Mouse (Mus musculus): ENCODE results near the gene Tnrc6b.
A peak's percentile ranks its signal among the peaks of the same experiment; 100 is the strongest.

Gene Tnrc6b

DNA sequence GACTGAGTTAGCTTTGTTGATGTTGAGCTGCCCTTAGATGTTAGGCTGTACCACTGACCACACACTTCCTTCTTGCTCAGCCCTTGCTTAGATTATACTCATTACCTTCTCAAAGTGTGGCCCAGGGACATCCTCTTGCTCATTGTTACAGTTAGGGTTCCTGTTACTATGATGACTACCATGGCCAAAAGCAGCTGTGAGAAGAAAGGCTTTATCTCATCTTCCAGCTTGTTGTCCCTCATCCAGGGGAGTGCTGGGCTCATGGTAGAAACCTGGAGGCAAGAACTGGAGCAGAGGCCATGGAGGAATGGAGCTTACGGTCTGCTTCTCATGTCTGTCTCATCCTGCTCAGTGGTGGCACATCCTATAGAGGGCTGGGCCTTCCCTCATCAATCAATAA is 28.9 kb downstream of the Tnrc6b start:
- no peak for DNase-seq (ENCODE audit: low read depth)

GRCm38 (mm10) chr15:80741836-80742235 is 30.7 kb downstream of the Tnrc6b start:
- DNase-seq (ENCODE audit: low read depth) = no peak

- peak; percentile 67 for DNase-seq (ENCODE audit: low read depth)
Observed at GRCm38 (mm10) chr15:80742991-80743474, 31.9 kb downstream of the Tnrc6b start.

GRCm38 (mm10) chr15:80743606-80744005 is 32.5 kb downstream of the Tnrc6b start:
- DNase-seq (ENCODE audit: low read depth) = no peak

DNA sequence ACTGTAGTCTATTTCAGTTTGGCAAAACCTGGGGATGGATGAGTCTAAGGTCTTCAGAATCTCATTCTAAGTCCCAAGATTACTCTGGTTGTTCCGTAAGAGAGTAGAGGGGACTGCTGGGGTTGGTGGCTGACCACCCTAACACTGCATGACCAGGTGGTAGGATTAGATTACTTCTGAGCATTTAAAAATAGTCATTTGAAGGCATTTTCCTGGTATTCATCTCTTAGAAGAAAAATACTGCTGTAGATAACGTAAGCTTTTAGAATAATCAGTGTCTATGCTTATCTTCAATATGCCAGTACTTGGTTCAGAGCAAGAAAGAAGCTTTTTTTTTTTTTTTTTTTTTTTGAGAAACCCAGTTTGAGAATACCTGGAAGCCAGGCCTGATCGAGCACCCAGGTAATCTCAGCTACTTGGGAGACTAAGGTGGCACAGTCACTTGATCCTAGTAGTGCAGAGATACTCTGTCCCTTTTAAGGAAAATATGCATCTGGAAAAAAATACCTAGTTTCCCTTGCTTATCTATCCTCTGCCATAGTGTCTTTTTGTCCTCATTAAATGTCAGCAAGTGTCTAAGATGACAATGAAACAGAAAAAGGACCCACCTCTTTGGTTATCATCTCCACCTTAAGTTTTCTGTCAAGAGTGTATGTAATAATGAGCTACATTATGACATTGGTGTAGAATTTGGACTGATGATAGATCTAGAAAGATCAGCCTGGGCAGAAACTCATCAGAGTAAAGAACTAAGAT is 33.7 kb downstream of the Tnrc6b start:
- DNase-seq (ENCODE audit: low read depth) = peak; percentile 67

GRCm38 (mm10) chr15:80748979-80749378 is 37.9 kb downstream of the Tnrc6b start:
- DNase-seq (ENCODE audit: low read depth) = no peak

- no peak for DNase-seq (ENCODE audit: low read depth)
Observed at GRCm38 (mm10) chr15:80753351-80753750, 42.2 kb downstream of the Tnrc6b start.

DNA sequence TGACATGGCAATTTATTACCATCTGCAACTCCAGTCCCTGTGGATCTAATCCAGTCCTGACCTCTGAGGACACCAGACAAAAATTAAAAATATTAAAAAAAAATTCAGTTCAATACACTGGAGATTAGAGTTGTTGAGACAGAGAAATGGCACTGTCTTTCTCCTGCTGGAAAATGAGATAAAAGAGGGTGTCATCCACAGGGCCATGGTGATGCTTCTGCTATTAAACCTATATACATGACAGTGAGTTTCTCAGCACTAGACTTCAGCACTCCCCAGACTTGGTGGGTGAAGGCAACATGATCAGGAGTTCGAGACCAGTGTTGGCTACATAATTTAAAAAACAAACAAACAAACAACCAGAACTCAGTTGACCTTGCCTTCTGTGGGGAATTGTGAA is 43.0 kb downstream of the Tnrc6b start:
- DNase-seq (ENCODE audit: low read depth) = no peak

- no peak for DNase-seq (ENCODE audit: low read depth)
Observed at GRCm38 (mm10) chr15:80759451-80759850, 48.3 kb downstream of the Tnrc6b start.

DNA sequence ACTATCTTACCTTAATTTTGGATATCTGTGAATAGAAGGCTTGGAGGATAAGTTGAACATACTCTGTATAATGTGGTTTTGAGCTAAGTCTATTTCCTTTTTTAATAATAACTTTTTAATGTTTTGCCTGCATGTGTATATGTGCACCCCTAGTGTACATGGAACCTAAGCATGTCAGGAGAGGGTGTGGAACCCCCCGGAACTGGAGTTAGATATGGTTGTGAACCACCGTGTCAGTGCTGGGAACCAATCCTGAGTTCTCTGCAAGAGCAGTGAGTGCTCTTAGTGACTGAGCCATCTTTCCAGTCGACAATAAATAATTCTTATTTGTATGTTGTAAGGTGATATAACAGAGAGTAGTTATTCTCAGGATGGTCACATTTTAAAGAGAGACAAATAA is 49.4 kb downstream of the Tnrc6b start:
- DNase-seq (ENCODE audit: low read depth) = no peak

DNA sequence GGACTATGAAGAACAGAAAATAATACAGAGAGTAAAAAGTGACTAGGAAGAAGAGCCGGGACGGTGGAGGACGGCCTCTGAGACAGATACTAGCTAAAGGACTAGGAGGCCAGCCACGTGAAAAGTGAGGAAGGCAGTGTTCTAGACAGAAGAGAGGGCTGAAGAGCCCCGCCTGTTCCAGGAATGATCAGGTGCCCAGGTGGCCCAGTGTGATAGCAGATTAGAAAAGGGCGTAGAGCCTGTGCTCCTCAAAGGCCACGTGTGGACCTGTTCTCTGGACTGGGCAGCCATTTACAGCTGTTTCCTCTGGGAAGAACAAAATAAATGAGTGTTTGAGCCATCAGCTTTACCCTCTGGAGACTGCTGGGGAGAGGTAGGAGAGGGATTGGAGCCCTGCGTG is 49.8 kb downstream of the Tnrc6b start:
- peak; percentile 92 for DNase-seq (ENCODE audit: low read depth)

GRCm38 (mm10) chr15:80762621-80763020 is 51.5 kb downstream of the Tnrc6b start:
- DNase-seq (ENCODE audit: low read depth) = no peak

GRCm38 (mm10) chr15:80764666-80765065 is 53.6 kb downstream of the Tnrc6b start:
- no peak for DNase-seq (ENCODE audit: low read depth)

GRCm38 (mm10) chr15:80765381-80765780 is 54.3 kb downstream of the Tnrc6b start:
- DNase-seq (ENCODE audit: low read depth) = no peak

DNA sequence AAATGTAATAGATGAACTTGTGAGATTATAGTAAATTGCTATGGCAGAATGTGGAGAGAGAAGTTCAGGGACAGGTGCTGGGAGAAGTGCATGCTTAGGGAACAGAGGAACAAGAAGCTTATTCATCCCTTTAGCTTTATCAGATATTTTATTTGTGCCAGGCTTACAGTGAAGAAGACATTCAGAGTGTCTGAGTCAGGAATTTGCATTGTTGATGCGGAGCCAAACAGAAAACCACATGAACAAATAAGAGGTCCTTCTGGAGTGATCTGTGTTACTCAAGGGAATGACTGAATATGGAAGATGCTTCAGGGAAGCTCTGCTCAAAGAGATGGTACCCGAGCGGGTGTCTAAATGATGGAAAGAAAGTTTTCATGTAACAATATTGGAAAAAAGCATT is 57.1 kb downstream of the Tnrc6b start:
- DNase-seq (ENCODE audit: low read depth) = no peak

DNA sequence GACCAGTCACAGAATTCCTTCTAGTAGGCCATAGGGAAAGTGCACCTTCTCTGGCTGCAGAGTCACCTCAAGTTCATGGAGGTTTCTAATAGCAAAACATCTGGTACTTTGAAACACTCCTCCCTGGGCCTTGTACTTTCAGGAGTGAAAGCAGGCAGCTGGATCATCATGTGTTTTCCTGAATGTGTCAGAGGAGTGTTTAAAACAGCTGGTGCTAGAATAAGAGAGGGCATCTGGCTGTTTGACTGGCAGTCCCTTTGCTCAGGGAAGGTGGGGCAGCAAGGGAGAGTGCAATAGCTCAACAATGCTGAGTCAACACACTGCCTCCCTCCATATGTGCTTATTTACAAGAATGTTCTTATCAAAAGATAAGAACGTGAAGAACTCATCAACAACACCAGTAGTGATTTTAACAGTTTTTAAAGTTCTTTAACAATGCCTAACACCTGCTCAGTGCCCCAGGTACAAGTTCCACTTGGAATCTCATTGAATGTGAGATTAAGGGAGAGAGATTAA is 60.9 kb downstream of the Tnrc6b start:
- DNase-seq (ENCODE audit: low read depth) = no peak

DNA sequence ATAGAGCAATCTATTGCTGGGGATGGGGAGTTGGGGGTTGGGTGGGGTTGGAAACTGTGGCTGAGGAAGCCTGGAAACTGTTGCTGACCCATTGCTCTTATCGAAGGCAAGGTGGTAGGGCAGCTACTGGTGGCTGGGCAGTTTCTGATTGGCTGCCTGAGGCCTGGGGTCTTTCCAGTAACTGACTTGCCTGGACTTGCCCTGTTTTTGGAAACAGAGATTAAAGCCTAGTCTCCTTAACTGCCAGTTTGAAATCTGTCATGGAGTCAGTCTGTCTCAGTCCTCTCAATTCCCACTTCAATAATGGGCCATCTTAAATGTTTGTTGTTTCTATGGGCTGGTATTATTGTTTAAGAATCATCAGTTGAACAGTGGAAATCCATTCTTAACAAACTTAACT is 63.6 kb downstream of the Tnrc6b start:
- DNase-seq (ENCODE audit: low read depth) = no peak

GRCm38 (mm10) chr15:80779006-80779405 is 67.9 kb downstream of the Tnrc6b start:
- no peak for DNase-seq (ENCODE audit: low read depth)

DNA sequence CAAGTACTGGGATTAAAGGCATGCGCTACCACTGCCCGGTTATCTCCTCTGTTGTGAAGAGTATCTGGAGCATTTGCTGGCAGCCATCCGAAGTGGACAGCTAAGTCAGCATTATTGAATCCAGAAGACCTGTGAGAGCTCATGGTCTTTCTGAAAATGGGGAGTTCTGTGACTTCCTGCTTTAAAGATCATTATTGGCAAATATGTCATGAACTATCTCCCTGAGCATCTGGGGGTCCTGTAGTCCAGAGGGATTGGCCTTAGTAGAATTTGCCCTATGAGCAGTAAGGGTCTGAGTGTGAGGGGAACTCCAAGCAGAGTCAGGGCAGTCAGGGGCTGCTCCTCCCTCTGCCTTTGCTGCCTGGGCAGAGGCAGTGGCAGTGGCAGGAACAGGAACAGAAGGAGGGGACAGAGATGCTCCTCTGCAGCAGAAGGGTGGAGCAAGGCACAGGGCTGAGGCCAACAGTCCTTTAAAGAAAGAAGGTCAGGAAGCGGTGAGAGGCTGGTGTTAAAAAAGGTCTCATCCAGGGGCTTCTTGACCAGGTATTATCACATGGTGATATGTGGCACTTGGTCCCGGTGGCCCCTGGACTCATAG is 69.1 kb downstream of the Tnrc6b start:
- no peak for DNase-seq (ENCODE audit: low read depth)

DNA sequence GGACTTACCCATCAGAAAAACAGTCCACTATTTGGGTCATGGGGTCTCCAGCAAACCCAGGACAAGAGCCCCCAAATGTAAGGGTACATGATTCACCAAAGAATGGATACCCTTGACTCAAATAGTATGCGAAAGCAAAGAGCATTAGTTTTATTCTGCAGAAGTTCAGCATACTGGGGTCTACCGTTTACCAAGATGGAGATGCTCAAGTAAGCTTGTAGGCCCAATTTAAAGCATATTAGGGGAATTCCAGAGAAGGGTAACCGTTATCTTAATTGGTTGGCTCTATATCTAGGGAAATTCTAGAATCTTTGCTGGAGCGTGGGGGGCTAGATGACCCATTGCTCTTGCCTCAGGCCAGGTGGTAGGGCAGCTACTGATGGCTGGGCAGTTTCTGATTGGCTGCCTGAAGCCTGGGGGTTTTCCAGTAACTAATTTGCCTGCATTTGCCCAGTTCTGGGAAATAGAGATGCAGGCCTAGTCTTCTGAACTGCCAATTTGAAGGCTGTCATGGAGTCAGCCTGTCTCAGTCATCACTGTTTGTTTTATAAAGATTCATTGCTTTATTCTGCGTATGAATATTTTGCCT is 70.2 kb downstream of the Tnrc6b start:
- no peak for DNase-seq (ENCODE audit: low read depth)

DNA sequence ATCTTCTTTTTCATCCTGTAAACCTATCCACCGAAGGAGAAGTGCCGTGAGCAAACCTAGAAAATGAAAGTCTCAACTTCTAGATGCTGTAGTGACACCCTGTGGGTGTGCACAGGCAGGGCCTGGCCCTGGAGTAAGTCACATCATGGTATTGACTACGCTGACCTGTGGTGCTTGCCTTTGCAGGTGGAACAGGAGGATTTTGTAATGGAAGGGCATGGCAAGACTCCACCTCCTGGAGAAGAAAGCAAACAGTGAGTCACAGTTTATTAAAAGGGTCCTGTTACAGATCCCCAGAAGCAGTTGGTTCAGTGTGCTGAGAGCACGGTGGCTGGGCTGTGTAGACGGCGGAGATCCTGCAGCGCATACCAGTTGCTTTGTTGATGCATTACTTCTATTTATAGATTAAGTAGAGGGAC is 73.4 kb downstream of the Tnrc6b start:
- no peak for DNase-seq (ENCODE audit: low read depth)

DNA sequence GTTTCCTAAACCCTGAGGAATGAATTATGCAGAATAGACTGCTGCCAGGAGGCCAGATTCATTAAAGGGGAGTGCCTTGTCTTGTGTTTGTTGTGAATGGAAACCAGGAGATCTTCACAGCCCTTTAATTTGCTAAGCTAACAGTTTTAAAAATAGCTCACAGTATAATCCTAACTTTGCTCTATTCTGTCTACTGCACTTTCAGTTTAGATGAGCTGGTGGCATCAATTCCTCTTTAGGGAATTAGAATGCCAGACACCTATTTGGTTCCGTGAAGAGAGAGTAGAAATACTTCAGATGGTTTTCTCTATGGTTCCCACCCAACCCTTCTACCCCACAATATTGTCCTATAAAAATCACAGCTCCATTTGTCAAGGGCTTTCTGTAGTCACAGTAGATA is 74.6 kb downstream of the Tnrc6b start:
- DNase-seq (ENCODE audit: low read depth) = no peak

GRCm38 (mm10) chr15:80787746-80788145 is 76.6 kb downstream of the Tnrc6b start:
- no peak for DNase-seq (ENCODE audit: low read depth)

Data from c-Kit-positive CD71-positive TER-119-negative erythroid progenitor cells, embryonic 14.5 days (primary cell).